Mouse (Mus musculus) kidney, adult 9 months (tissue): ENCODE measurements around the gene Synj2bp.
"Not testable (repeated sequence)": the region's sequence is repeated elsewhere in the genome, so short reads cannot be mapped to it uniquely, and the experiment has no call there.

Experiments used
- DNase-seq: peaks from one replicate; pipeline ENCODE4 v3.0.0; 2022

The Synj2bp gene

DNA sequence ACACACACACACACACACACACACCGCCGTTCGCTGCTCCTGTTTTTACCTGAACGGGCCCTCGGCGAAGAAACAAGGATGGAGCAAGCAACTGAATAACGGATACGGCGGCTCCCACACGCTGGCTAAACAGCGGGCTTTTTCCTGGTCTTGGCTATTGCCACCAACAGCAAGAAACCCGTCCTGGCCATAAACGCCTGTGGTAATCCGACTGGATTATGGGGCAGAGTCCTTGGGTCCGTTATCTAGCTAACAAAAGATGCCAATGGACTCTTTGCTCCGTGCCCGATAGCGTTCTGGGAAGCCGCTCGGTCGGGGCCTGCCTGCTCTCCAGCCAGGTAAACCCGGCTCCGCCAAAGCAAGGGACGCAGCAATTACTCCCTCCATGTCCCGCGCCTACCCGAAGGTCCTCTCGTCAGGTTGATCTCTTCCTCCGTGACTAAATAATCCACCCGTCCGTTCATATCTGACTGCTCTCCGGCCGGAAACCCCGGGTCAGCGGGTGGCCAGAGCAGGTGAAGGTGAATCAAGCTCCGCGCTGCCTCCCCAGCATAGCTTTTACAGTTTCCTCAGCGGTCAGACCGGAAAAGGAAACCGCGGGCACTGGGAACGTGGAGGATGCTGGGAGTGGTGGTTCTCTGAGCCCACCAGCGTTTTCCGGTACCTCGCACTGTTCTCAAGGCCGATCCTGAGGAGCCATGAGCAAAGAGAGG lies at the start of gene Synj2bp, which contains the start of gene Gm20498:
Gene Synj2bp (minus strand): TSS at position 596 of the 713 bp plus-strand sequence.
Gene Gm20498 (minus strand): TSS at position 590 of the 713 bp plus-strand sequence.
- peak; percentile 91 for DNase-seq

DNA sequence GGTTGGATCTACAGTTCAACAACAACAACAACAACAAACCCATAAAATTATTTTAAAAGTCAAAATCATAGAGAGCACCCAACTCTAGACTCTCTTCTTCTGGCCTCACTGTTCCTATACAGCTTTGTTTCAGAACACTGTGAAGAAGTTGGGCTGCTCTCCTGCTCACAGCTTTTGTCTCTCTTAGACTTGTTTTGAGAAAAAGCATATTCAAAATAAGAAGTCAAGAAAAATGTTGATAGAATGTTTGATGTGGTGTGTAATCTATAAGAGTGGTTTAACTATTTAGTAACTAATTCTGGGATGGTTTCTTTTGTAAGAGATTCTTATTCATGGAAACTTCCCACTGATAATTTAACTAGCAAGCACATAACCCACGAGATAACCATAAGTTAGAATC lies 35.7 kb upstream of the Synj2bp start, which contains the start of gene Adam21:
Gene Adam21 (minus strand): TSS at position 101 of the 400 bp plus-strand sequence.
- no peak for DNase-seq

DNA sequence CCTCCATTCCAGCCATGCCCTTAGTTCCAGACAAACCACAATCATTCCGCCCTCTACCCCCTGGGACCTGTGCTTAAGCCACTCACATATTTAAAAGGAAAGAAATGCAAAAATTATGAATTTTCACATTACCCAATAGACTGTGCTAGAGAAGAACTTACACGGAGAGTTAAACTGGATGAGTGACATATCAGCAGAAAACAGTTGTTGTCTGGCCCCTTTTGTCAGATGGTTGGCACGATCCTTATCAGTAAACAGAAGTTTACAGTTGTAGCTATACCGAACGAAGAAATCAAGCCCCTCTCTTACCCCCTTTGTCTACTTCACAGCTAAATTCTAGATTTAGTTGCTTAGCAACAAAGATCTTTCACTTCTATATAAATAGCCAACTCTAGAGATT lies 35.2 kb upstream of the Synj2bp start:
- no peak for DNase-seq

DNA sequence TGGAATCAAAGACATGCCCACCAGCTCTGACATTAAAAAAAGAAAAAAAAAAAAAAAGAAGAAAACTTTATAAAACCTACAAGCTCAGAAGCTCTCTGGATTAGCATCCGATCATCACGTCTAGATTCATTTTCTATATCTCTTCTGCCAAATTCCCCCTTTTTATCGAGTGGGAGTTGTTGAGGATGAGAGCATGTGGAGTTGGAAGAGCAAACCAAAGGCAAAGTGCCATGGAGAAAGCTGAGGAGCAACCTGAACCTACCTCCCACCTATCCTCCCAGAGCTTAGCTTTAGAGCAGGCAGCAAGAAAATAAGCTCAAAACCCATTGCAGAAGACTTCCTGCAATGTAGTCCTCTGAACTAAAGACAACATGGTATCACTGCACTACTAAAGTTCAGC lies 31.5 kb upstream of the Synj2bp start:
- no peak for DNase-seq

DNA sequence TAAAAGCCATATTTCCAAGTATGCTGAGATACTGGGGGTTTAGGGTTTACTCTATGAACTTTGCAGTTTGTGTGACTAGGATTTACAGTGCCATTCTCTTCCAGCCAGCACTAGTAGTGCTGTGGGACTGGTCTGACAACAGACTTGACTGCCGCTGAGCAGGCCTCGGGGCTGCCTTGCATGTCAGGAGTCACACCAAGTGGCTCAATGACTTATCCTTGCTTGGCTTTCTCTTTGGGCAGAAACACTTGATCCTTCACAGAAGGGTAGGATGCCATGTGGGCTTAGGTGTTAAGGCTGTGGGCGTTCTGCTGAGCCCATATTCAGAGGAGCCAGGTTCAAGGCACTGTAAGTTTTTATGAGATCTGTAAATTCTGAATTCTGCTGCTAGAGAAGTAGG lies 16.6 kb upstream of the Synj2bp start:
- DNase-seq, result no peak

DNA sequence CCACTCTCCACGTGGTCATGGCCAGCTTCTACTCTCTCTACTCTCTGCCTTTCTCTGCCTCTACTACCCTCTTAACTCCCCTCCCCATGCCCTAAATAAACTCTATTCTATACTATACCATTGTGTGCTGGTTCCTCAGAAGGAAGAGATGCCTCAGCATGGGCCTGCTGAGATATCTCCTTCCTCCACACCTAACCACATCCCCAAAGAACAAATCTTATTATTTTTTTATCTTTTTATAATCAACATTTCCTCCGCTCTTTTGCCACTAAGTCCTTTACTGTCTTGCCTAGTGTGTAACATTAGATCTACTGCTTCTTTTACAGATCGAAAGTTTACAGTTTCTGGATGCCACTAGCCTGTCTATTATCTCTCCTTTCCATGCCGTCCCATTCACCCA lies 14.5 kb upstream of the Synj2bp start:
- no peak for DNase-seq

DNA sequence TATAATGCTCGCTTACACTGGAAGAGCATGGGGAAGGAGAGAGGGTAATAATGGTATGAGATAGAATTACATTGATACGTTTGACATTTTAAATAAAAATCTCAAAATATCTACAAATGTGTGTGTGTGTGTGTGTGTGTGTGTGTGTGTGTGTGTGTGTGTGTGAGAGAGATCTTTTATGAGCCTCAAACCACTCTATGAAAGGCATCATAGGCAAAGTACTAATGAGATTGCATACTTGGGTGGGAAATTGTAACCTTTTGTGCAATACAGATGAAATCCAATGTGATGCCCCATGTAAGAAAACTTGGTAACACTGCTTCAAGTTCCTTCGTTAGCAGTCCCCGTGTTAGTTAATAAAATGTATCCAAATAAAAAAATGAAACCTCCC lies 313 bp upstream of the Synj2bp start:
- no peak for DNase-seq

DNA sequence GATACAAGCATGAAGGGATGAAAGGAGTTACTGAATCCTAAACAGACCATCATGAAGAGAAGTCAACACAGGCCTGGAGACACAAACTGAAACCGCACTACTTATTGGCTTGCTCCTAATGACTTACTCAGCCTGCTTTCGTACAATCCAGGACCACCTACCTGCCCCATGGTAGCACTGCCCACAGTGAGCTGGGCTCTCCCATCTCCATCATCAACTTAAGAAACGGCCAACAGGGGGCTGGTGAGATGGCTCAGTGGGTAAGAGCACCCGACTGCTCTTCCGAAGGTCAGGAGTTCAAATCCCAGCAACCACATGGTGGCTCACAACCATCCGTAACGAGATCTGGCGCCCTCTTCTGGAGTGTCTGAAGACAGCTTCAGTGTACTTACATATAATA lies 2.1 kb downstream of the Synj2bp start:
- not testable (repeated sequence) for DNase-seq

DNA sequence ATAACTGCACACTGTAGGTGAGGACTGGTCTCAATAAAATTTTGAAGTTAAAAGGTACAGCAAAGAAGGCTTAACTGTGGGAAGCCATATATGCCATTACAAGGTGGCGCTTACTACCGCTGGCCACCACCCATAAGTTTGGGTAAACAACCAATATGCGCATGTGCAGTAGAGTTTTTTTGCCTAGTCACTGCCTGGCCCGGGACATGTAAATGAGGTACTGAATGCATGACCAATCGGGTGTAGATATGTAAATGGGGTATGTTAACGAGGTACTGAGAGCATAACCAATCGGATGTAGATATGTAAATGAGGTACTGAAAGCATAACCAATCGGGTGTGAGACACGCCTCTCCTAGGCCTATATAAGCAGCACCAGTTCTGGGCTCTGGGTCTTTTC lies 35.8 kb downstream of the Synj2bp start:
- DNase-seq, result not testable (repeated sequence)

DNA sequence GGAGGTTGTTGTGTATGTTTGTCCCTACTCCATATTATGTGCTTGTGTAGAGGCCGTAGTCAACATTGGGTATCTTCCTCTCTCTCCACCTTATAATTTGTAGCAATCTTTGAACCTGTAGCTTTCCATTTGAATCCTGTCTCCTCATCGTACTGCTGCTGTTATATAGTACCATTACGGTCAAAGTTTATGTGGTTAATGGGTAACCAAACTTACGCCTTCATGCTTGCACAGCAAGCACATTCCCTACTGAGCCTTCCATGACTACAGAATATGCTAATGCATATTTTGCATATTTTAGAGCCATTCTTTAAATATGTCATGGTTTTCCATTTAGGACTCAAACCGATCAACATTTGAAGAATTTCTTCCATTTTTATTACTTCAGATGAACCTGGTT lies 42.2 kb downstream of the Synj2bp start:
- peak; percentile 53 for DNase-seq

DNA sequence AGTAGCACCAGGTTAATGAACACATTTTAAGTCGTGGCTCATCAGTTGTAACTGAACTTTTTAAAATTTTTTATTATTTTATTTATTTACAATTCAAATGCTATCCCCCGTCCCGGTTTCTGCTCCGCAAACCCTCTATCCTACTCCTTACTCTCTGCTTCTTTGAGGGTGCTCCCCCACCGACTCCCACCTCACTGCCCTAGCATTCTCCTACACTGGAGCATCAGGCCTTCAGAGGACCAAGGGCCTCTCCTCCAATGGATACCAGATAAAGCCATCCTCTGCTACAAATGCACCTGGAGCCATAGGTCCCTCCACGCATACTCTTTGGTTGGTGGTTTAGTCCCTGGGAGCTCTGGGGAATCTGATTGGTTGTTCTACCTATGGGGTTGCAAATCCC lies 47.4 kb downstream of the Synj2bp start:
- no peak for DNase-seq

DNA sequence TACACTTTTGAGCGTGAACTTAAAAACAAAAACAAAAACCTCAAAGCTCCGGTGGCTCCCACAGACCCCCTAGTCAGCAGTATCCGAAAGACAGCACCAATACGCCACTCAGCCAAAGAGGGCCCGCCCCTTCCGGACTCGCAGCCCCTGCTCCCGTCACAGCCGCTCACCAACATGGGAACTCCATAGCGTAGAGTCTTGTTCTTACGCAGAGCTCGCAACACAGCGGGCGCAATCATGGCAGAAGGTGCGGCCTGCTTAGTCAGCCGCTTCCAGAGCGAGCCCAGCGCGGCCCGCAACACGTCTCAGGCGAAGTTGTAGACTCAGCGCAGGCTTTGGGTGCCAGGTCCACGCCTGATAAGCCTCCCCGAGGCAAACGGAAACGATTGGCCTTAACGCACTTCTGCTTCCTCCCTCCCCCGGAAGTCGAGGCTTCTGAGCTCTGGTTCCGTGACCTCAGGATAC lies 48.0 kb downstream of the Synj2bp start, which contains the start of gene Cox16:
Gene Cox16 (minus strand): TSS at position 401 of the 465 bp plus-strand sequence.
- DNase-seq, result peak; percentile 91

DNA sequence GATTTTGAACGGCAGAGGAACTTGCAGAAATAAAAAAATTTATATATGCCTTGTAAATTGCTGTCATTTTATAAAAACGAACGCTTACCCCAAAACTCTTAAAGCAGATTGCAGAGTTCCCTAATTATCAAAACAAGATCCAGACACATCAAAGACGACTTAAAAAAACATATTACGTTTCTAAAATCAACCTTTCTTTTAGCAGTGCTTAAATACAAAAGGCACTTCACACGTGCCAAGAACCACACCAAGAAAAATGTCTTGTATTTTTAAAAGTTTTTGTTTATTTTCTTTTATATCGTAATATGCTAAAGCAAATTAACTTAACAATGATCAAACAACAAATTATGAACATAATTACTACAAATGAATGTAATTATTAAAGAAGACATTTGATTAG lies 48.5 kb downstream of the Synj2bp start:
- DNase-seq, result peak; percentile 7

DNA sequence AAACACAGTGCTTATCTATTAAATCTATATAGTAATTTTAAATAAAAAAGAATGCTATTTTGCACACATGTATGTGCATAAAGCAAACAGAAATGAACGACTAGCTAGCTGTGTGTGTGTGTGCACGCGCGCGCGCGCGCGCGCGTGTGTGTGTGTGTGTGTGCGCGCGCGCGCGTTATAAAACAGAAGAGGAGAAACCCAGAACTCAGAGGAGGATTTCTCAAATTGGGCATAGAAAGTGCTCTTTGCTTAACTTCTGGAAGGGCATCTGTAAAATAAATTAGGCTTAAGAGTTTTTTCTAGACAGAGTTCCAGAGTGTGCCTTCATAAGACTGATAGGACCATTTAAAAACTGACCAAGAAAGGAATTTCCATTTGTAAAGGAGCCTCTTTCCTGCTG lies 49.1 kb downstream of the Synj2bp start:
- no peak for DNase-seq

DNA sequence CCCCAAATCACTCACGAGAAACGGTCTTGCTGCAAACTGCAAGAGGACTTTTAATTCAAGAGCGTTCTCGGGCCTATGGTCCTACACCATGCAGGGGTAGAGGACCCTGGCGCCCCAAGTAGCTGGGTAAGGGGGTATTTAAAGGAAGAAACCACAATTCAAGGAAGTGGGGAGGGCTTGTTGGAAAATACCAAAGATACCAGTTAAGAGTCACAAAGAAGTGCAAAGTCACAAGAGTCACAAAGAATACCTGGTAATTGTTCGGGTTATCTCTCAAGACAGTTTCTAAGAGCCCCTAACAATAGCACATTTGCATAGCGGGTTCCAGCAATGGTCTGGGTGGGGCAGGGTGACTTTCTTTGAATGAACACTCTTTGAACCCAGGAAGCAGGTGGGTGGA lies 73.7 kb downstream of the Synj2bp start:
- DNase-seq, result not testable (repeated sequence)
